Mouse (Mus musculus) urinary bladder, postnatal 36 days (tissue): ENCODE data around the gene Syt11.
"Not testable (repeated sequence)": the region's sequence is repeated elsewhere in the genome, so short reads cannot be mapped to it uniquely, and the experiment has no call there.

Experiments
- DNase-seq, 2 experiments: peaks; one replicate each; pipeline ENCODE4 v3.0.0; 2022; ENCODE audit warnings: low spot score in 2 of 2, mixed read lengths in 1 of 2

The Syt11 gene

GRCm38 (mm10) chr3:88736556-88736955 lies 38.4 kb downstream of the Syt11 start:
- no peak for DNase-seq

- peak; percentile 6 to 15 for DNase-seq
These were observed 55.9 kb downstream of the Syt11 start for GRCm38 (mm10) chr3:88719098-88719497.

GRCm38 (mm10) chr3:88717831-88718230 lies 57.1 kb downstream of the Syt11 start:
- DNase-seq = no peak

- DNase-seq = no peak
These were observed 57.7 kb downstream of the Syt11 start for GRCm38 (mm10) chr3:88717198-88717798.

GRCm38 (mm10) chr3:88716399-88717197 lies 58.4 kb downstream of the Syt11 start, which contains the start of gene Rit1:
Gene Rit1, plus strand, starts transcription at chr3:88716838.
- DNase-seq = peak; percentile 80 to 83

- DNase-seq = not testable (repeated sequence)
These were observed 59.2 kb downstream of the Syt11 start for GRCm38 (mm10) chr3:88715716-88716115.

GRCm38 (mm10) chr3:88714725-88715124 lies 60.2 kb downstream of the Syt11 start:
- no peak for DNase-seq

GRCm38 (mm10) chr3:88713709-88714108 lies 61.3 kb downstream of the Syt11 start:
- no peak for DNase-seq

GRCm38 (mm10) chr3:88701222-88701621 lies 73.7 kb downstream of the Syt11 start:
- no peak for DNase-seq

GRCm38 (mm10) chr3:88700247-88700646 lies 74.7 kb downstream of the Syt11 start:
- DNase-seq = no peak

- DNase-seq = no peak
These were observed 76.1 kb downstream of the Syt11 start for GRCm38 (mm10) chr3:88698834-88699233.

GRCm38 (mm10) chr3:88698051-88698450 lies 76.9 kb downstream of the Syt11 start:
- no peak for DNase-seq

- no peak for DNase-seq
These were observed 79.4 kb downstream of the Syt11 start for GRCm38 (mm10) chr3:88695545-88695944.
